Mouse (Mus musculus) hindbrain, embryonic 14.5 days (tissue): ENCODE results near the gene Nav2. TPM values are rescaled to one million over a fixed set of nuclear protein-coding genes. Genes with fewer than 3 reads are reported as not detected.

Experiments
- ATAC-seq: fragments of 200-750 bp; cut with Nextera tagmentation; 2 replicates; pipeline ENCODE4 v1.8.0; 2017; ENCODE audit warnings: moderate number of reproducible peaks, mild to moderate bottlenecking, moderate TSS enrichment, moderate library complexity; ENCODE audit not compliant: low FRiP score
- DNase-seq: peaks from one replicate; pipeline ENCODE4 v3.0.0-alpha.2; 2015; ENCODE audit warnings: low spot score
- H3K27ac ChIP-seq: fragments of 300-500 bp; sonication (generic); 2 replicates; pipeline ENCODE4 v1.5.1; 2014; ENCODE audit warnings: mild to moderate bottlenecking, moderate library complexity
- H3K27me3 ChIP-seq: fragments of 300-500 bp; sonication (generic); 2 replicates; pipeline ENCODE4 v1.6.1; 2014; ENCODE audit warnings: mild to moderate bottlenecking, low read length, mixed read lengths; ENCODE audit not compliant: control insufficient read depth, insufficient read depth
- H3K36me3 ChIP-seq: fragments of 300-500 bp; sonication (generic); replicated peaks from 2 replicates; pipeline ENCODE4 v1.6.1; 2014; ENCODE audit not compliant: control insufficient read depth, insufficient read depth
- H3K4me1 ChIP-seq: fragments of 300-500 bp; sonication (generic); replicated peaks from 2 replicates; pipeline ENCODE4 v1.6.1; 2014; ENCODE audit warnings: antibody characterized with exemption, low read length, mixed read lengths; ENCODE audit not compliant: control insufficient read depth, insufficient read depth
- H3K4me2 ChIP-seq: fragments of 300-500 bp; sonication (generic); replicated peaks from 2 replicates; pipeline ENCODE4 v1.6.1; 2014; ENCODE audit warnings: mild to moderate bottlenecking, moderate library complexity
- H3K4me3 ChIP-seq: fragments of 300-500 bp; sonication (generic); replicated peaks from 2 replicates; pipeline ENCODE4 v1.5.1; 2014; ENCODE audit warnings: mild to moderate bottlenecking, low read length
- H3K9ac ChIP-seq: fragments of 300-500 bp; sonication (generic); 2 replicates; pipeline ENCODE4 v1.6.1; 2014
- H3K9me3 ChIP-seq: fragments of 300-500 bp; sonication (generic); 2 replicates; pipeline ENCODE4 v1.6.1; 2016; ENCODE audit warnings: low read length; ENCODE audit not compliant: control insufficient read depth
- WGBS: fragments of 180-500 bp; shearing (Covaris S2); extraction: QIAGEN DNeasy Blood & Tissue Kit; methylation state at CpG from one replicate; pipeline ENCODE4 v1.1.7; 2014; 5-methylcytosine and 5-hydroxymethylcytosine counted together
- polyA plus RNA-seq: library from polyadenylated mRNA; unstranded; fragments of >200 nt; fragmentation: Nextera tagmentation; extraction: Ambion mirVana; gene quantifications from 2 replicates; pipeline ENCODE4 v1.2.1, GENCODE M21; 2014

Gene Nav2
- polyA plus RNA-seq, 1 experiment from 2014 or later: 28.2 TPM

DNA sequence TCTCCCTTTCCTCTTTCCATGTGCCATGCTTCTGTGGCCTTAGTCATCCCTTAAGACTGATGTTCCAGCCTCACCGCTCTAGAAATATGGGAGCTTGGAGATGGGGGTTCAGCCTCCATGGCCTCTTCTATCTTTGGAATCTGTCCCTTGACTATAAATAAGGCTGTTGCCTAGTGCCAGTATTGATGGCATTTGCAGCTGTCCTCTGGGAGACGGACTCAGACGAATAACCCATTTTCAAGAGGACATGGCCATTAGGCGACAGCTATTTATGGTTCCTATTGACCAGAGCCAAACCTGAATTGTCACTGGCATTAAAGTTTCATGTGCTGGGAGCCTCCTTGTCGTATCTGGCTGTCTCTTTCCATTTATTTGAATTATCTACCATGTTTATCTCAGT, 425.6 kb downstream of the Nav2 start:
- WGBS: 28% methylated on average over 5 of the region's 5 CpGs
- Histone ChIP-seq H3K9ac (no peak overlapping the region), H3K27me3 (no peaks in the 10 kb centered on the region), H3K4me3 (no peak overlapping the region), H3K36me3 (no peaks in the 10 kb centered on the region), H3K27ac (no peak overlapping the region), H3K4me2 (no peak overlapping the region), H3K4me1 (peaks cover 16% of the 10 kb centered on the region), H3K9me3 (no peaks in the 10 kb centered on the region)
- DNase-seq: no peak
- ATAC-seq: no peak

GRCm38 (mm10) chr7:49335056-49335455, 426.5 kb downstream of the Nav2 start:
- DNase-seq: no peak
- no peak overlapping the region for H3K4me2 ChIP-seq
- H3K9ac ChIP-seq: no peak overlapping the region
- H3K9me3 ChIP-seq: no peaks in the 10 kb centered on the region
- no peak overlapping the region for H3K4me3 ChIP-seq
- 61% methylated on average over 3 of the region's 3 CpGs for WGBS
- ATAC-seq: no peak
- peaks cover 16% of the 10 kb centered on the region for H3K4me1 ChIP-seq
- no peaks in the 10 kb centered on the region for H3K27me3 ChIP-seq
- no peak overlapping the region for H3K27ac ChIP-seq
- no peaks in the 10 kb centered on the region for H3K36me3 ChIP-seq

GRCm38 (mm10) chr7:49336725-49337124, 428.2 kb downstream of the Nav2 start:
- Histone ChIP-seq H3K9me3 (no peaks in the 10 kb centered on the region), H3K4me1 (peaks cover 22% of the 10 kb centered on the region), H3K36me3 (no peaks in the 10 kb centered on the region), H3K27ac (no peak overlapping the region), H3K4me2 (no peak overlapping the region), H3K4me3 (no peak overlapping the region), H3K9ac (no peak overlapping the region), H3K27me3 (no peaks in the 10 kb centered on the region)
- DNase-seq (no peak), ATAC-seq (no peak)
- WGBS: 48% methylated on average over 8 of the region's 8 CpGs

DNA sequence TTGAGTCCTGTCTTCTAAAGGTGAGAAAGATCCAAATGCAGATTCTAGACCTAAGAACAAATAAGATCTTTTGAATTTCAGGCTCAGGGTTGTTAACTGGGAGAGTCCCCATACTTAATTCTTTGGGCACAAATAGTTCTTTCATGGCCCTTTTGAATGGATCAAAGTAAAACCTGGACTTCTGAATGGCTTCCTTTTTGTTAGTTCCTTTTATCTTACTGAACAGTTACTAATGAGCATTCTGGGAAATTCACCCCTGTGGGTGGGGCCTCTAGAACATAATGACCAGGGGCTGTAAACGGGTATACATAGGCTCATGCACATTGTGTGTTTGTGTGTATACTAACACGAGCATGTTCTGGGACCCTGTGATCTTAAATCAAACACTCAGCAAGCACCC, 429.2 kb downstream of the Nav2 start:
- H3K27ac ChIP-seq: no peak overlapping the region
- ATAC-seq: no peak
- WGBS: 5% methylated on average over 2 of the region's 2 CpGs
- no peaks in the 10 kb centered on the region for H3K27me3 ChIP-seq
- peaks cover 27% of the 10 kb centered on the region for H3K4me1 ChIP-seq
- no peak overlapping the region for H3K4me3 ChIP-seq
- H3K9ac ChIP-seq: no peak overlapping the region
- H3K9me3 ChIP-seq: no peaks in the 10 kb centered on the region
- no peaks in the 10 kb centered on the region for H3K36me3 ChIP-seq
- H3K4me2 ChIP-seq: no peak overlapping the region
- no peak for DNase-seq

GRCm38 (mm10) chr7:49339953-49340352, 431.4 kb downstream of the Nav2 start:
- H3K36me3 ChIP-seq: no peaks in the 10 kb centered on the region
- 83% methylated on average over 3 of the region's 3 CpGs for WGBS
- no peaks in the 10 kb centered on the region for H3K27me3 ChIP-seq
- ATAC-seq: no peak
- H3K9me3 ChIP-seq: no peaks in the 10 kb centered on the region
- no peak for DNase-seq
- H3K27ac ChIP-seq: no peak overlapping the region
- no peak overlapping the region for H3K9ac ChIP-seq
- peaks cover 29% of the 10 kb centered on the region for H3K4me1 ChIP-seq
- no peak overlapping the region for H3K4me2 ChIP-seq
- H3K4me3 ChIP-seq: no peak overlapping the region

GRCm38 (mm10) chr7:49341151-49341918, 432.8 kb downstream of the Nav2 start:
- H3K4me2 ChIP-seq: no peak overlapping the region
- no peak overlapping the region for H3K9ac ChIP-seq
- peak overlapping the region; percentile 75 for H3K27ac ChIP-seq
- 31% methylated on average over 5 of the region's 5 CpGs for WGBS
- ATAC-seq (0 out of 2 replicates have a peak, but pooled peaks have one; percentile 38), DNase-seq (peak; percentile 38)
- H3K27me3 ChIP-seq: no peaks in the 10 kb centered on the region
- no peak overlapping the region for H3K4me3 ChIP-seq
- H3K9me3 ChIP-seq: no peaks in the 10 kb centered on the region
- H3K36me3 ChIP-seq: no peaks in the 10 kb centered on the region
- H3K4me1 ChIP-seq: peaks cover 29% of the 10 kb centered on the region

- Histone ChIP-seq H3K36me3 (no peaks in the 10 kb centered on the region), H3K27ac (peak overlapping the region; percentile 75; the same call in 1 of the 2 replicates), H3K27me3 (no peaks in the 10 kb centered on the region), H3K4me3 (no peak overlapping the region), H3K9ac (no peak overlapping the region), H3K4me1 (peaks cover 29% of the 10 kb centered on the region), H3K9me3 (no peaks in the 10 kb centered on the region), H3K4me2 (no peak overlapping the region)
- 74% methylated on average over 2 of the region's 2 CpGs for WGBS
- ATAC-seq (0 out of 2 replicates have a peak, but pooled peaks have one; percentile 21), DNase-seq (no peak)
Measured at GRCm38 (mm10) chr7:49341919-49342529, 433.5 kb downstream of the Nav2 start.

- H3K9ac ChIP-seq: no peak overlapping the region
- peaks cover 32% of the 10 kb centered on the region for H3K4me1 ChIP-seq
- no peak overlapping the region for H3K27ac ChIP-seq
- no peaks in the 10 kb centered on the region for H3K27me3 ChIP-seq
- DNase-seq (no peak), ATAC-seq (no peak)
- H3K4me2 ChIP-seq: no peak overlapping the region
- WGBS: 46% methylated on average over 13 of the region's 13 CpGs
- H3K36me3 ChIP-seq: no peaks in the 10 kb centered on the region
- H3K9me3 ChIP-seq: no peaks in the 10 kb centered on the region
- H3K4me3 ChIP-seq: no peak overlapping the region
Measured at GRCm38 (mm10) chr7:49342556-49343080, 434.1 kb downstream of the Nav2 start.

DNA sequence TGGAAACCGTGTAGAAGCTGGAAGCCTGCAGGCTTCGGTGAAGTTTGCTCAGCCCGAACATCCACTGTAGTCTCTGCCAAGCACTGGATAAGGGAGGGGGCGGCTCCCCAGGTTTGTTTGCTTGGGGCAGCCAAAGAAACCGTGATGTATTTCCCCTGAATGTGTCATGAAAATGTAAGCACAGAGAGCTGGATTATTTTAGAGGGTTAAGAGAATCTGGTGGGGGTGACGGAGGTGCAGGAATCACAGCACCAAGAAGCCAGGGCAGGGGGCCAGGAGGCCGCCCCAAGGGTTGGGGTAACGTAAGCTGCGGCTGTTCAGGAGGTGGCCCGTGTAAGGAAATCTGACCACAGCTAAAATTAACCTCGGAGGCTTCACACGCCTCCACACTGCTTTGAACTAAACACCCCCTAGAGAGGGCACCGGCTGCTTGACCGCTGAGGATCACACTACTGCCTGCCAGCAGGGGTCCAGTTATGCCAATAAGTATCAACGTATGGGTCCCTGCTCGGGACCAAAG, 434.6 kb downstream of the Nav2 start:
- 20% methylated on average over 16 of the region's 16 CpGs for WGBS
- no peak for ATAC-seq

More for the DNA sequence above, 434.6 kb downstream of the Nav2 start:
- no peak for DNase-seq
- Histone ChIP-seq H3K27me3 (no peaks in the 10 kb centered on the region), H3K4me2 (peak overlapping the region; percentile 7; the same call in 1 of the 2 replicates), H3K27ac (no peak overlapping the region), H3K4me1 (peaks cover 37% of the 10 kb centered on the region), H3K36me3 (no peaks in the 10 kb centered on the region), H3K9me3 (no peaks in the 10 kb centered on the region), H3K9ac (no peak overlapping the region), H3K4me3 (no peak overlapping the region)
